Mouse (Mus musculus) liver, embryonic 14.5 days (tissue): ENCODE measurements around the gene Slc39a5.

Experiments
- CTCF ChIP-seq: IDR thresholded peaks from 2 replicates; pipeline ENCODE4 v1.5.1; 2016; ENCODE audit warnings: antibody characterized with exemption, low read depth, control low read depth
- EP300 ChIP-seq: IDR thresholded peaks from 2 replicates; pipeline ENCODE4 v1.6.1; 2016; ENCODE audit warnings: antibody characterized with exemption, low read depth

DNA sequence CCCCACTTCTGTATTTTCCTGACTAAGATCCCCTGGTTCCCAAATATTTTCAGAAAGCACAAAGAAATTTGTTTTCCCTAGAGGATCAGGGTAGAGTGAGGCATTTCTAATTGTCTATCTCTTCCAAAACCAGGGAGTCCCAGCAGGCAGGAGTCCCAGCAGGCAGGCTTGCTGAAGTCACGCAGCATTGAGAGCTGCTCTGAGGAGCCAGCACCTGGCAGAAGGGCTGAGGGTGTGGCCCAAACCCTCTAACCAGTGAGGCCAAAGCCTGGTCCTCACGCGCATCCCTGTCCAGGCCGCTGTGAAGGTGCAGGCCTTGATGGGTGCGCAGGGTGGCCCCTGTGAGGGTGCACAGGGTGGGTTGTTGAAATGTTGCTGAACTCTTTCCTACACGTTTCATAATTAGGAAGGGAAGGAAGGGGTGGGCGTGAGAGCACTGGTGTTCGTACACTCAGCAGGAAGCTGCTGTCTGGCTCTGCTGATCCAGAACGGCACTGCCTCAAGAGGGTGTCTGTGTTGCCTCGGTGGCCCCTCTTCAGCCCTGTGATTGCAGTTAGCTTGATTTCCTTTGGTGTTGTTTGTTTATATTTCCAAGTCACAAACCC lies 37.7 kb upstream of the Slc39a5 start:
- TF ChIP-seq CTCF (no peak), EP300 (no peak)
